Mouse (Mus musculus) midbrain, embryonic 12.5 days (tissue): ENCODE measurements at regions not wholly inside any gene's neighbourhood (a gene's known extent, or its start where the extent isn't known, plus 50 kb on each side); places are given as distances from the start of the nearest gene placed in this dataset.

Source experiments
- ATAC-seq: fragments of 200-750 bp; cut with Nextera tagmentation; 2 replicates; pipeline ENCODE4 v1.8.0; 2017; ENCODE audit warnings: low read depth, moderate TSS enrichment, moderate library complexity; ENCODE audit not compliant: low FRiP score
- H3K27ac ChIP-seq: fragments of 300-500 bp; sonication (generic); replicated peaks from 2 replicates; pipeline ENCODE4 v1.5.1; 2016; ENCODE audit warnings: mild to moderate bottlenecking
- H3K27me3 ChIP-seq: fragments of 300-500 bp; sonication (generic); 2 replicates; pipeline ENCODE4 v1.6.1; 2016; ENCODE audit warnings: mild to moderate bottlenecking
- H3K36me3 ChIP-seq: fragments of 300-500 bp; sonication (generic); 2 replicates; pipeline ENCODE4 v1.6.1; 2016
- H3K4me1 ChIP-seq: fragments of 300-500 bp; sonication (generic); 2 replicates; pipeline ENCODE4 v1.6.1; 2016
- H3K4me2 ChIP-seq: fragments of 300-500 bp; sonication (generic); replicated peaks from 2 replicates; pipeline ENCODE4 v1.6.1; 2016; ENCODE audit warnings: mild to moderate bottlenecking, moderate library complexity
- H3K4me3 ChIP-seq: fragments of 300-500 bp; sonication (generic); 2 replicates; pipeline ENCODE4 v1.5.1; 2016; ENCODE audit warnings: mild to moderate bottlenecking
- H3K9ac ChIP-seq: fragments of 300-500 bp; sonication (generic); replicated peaks from 2 replicates; pipeline ENCODE4 v1.6.1; 2016; ENCODE audit warnings: mild to moderate bottlenecking, moderate library complexity
- H3K9me3 ChIP-seq: fragments of 300-500 bp; sonication (generic); 2 replicates; pipeline ENCODE4 v1.6.1; 2016; ENCODE audit warnings: mild to moderate bottlenecking
- WGBS: fragments of 180-500 bp; shearing (Covaris S2); methylation state at CpG from one replicate; pipeline ENCODE4 v1.1.7; 2016; 5-methylcytosine and 5-hydroxymethylcytosine counted together

DNA sequence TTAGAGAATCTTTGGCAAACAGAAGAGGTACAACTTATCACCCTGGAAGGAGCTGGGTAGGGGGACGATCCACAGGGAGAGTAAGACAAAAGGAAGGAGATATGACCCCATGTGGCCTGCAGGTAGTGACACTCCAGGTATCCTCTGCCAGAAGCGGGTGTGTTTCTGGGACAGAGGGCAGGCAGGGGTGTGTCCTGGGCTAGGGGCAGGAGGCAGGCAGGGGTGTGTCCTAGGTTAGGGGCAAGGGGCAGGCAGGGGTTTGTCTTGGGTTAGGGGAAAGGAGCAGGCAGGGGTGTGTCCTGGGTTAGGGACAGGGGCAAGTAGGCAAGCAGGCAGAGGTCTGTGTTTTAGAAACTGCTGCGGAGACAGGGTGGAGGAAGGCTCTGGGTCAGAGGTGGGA lies 120.5 kb downstream of the Cyp26b1 start:
- Histone ChIP-seq H3K4me1 (0 out of 2 replicates have a peak, but pooled peaks cover 2% of the 10 kb centered on the region), H3K4me3 (no peak overlapping the region), H3K9ac (no peak overlapping the region), H3K27ac (no peak overlapping the region), H3K27me3 (no peaks in the 10 kb centered on the region), H3K4me2 (no peak overlapping the region), H3K36me3 (no peaks in the 10 kb centered on the region), H3K9me3 (no peaks in the 10 kb centered on the region)
- WGBS, result 76% methylated on average over 3 of the region's 3 CpGs
- ATAC-seq, result no peak

DNA sequence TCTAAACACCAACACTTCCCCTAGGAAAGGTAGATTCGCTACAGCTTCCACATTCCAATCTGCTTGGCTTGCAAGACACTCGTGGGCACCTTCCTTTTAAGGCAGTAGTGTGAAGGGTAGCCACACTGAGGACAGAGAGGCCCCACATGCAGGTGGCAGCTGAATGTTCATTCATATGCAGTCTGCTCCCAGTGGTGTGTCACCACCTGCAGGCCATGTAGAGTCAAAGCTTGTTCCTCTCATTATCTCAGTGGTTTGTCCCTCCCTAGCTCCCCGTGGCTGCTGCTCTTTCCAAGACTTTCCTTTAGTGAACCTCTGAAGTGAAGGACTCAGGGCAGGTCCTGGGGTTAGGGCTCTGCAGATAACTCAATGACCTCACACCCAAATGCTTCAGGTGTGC lies 121.4 kb downstream of the Cyp26b1 start:
- no peak for ATAC-seq
- WGBS, result 33% methylated on average over 3 of the region's 3 CpGs
- H3K9ac ChIP-seq, result no peak overlapping the region

DNA sequence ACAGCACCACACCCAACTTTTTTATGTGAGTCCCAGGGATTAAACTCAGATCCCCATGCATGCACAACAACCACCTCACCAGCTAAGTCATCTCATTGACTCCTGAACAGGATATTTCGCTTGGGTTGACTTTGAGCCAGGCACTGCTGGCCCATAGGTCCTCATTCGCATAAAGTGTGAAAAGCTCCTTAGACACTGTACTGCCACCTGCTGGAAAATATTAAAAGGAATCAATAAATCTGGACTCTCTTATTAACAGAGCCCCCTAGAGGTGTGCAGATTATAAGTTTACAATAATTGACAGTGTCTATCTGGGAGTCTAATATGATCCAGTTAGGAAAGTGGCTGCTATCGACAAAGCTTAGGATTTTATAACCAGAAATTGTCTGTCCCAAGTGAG lies 126.4 kb downstream of the Cyp26b1 start:
- H3K4me1 ChIP-seq, result no peaks in the 10 kb centered on the region
- no peak for ATAC-seq
- no peaks in the 10 kb centered on the region for H3K9me3 ChIP-seq
- H3K36me3 ChIP-seq, result no peaks in the 10 kb centered on the region
- H3K4me2 ChIP-seq, result no peak overlapping the region
- H3K9ac ChIP-seq, result no peak overlapping the region
- H3K27me3 ChIP-seq, result no peaks in the 10 kb centered on the region
- 86% methylated on average over 3 of the region's 3 CpGs for WGBS
- H3K27ac ChIP-seq, result no peak overlapping the region
- no peak overlapping the region for H3K4me3 ChIP-seq

More for the DNA sequence above, 121.4 kb downstream of the Cyp26b1 start:
- H3K4me1 ChIP-seq, result 0 out of 2 replicates have a peak, but pooled peaks cover 2% of the 10 kb centered on the region
- no peaks in the 10 kb centered on the region for H3K36me3 ChIP-seq
- H3K27me3 ChIP-seq, result no peaks in the 10 kb centered on the region
- H3K4me2 ChIP-seq, result no peak overlapping the region
- no peak overlapping the region for H3K4me3 ChIP-seq
- no peaks in the 10 kb centered on the region for H3K9me3 ChIP-seq
- H3K27ac ChIP-seq, result no peak overlapping the region

DNA sequence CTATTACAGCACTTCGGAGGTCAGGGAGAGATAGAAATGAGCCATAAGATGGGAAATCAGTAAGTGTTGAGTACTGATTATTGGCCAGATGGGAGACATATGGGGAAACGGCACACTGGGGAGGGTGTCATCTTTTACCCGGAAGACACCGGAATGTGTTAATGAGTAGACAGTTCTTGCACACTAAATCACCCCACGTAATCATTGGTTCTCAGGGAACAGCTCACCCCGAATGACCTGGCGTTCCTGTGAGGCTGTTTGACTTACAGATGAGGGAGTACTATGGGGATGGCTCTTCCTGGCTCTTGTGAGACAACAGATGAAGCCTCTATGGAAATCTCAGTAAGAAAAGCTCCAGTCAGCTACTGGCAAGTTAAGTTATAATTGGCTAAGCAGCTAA lies 127.5 kb downstream of the Cyp26b1 start:
- no peaks in the 10 kb centered on the region for H3K4me1 ChIP-seq

DNA sequence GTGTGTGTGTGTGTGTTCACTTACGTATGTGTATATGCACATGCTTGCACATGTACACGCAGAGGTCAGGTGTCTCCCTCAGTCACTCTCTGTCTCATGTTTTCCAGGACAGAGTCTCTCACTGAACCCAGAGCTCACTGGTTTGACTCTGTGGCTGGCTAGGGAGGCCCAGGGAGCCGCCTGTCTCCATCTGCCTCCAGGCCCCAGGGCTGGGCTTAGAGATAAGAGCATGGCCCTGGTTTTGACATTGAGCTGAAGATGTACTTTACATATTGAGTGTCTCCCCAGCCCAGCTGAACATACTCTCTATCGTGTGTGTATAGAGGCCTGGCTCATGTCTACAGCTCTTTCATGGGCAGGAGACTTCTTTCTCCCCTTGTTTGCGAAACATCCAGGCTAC lies 128.1 kb downstream of the Cyp26b1 start:
- no peak overlapping the region for H3K9ac ChIP-seq
- ATAC-seq, result no peak
- no peak overlapping the region for H3K27ac ChIP-seq
- no peaks in the 10 kb centered on the region for H3K27me3 ChIP-seq
- H3K4me1 ChIP-seq, result no peaks in the 10 kb centered on the region
- H3K4me2 ChIP-seq, result no peak overlapping the region
- no peaks in the 10 kb centered on the region for H3K9me3 ChIP-seq
- H3K4me3 ChIP-seq, result no peak overlapping the region
- WGBS, result 92% methylated on average over 5 of the region's 5 CpGs
- no peaks in the 10 kb centered on the region for H3K36me3 ChIP-seq

More for the DNA sequence above, 127.5 kb downstream of the Cyp26b1 start:
- WGBS, result 85% methylated on average over 7 of the region's 7 CpGs
- no peak overlapping the region for H3K4me3 ChIP-seq
- H3K4me2 ChIP-seq, result no peak overlapping the region
- ATAC-seq, result no peak
- no peak overlapping the region for H3K27ac ChIP-seq
- H3K36me3 ChIP-seq, result no peaks in the 10 kb centered on the region
- H3K9ac ChIP-seq, result no peak overlapping the region
- H3K27me3 ChIP-seq, result no peaks in the 10 kb centered on the region
- H3K9me3 ChIP-seq, result no peaks in the 10 kb centered on the region

DNA sequence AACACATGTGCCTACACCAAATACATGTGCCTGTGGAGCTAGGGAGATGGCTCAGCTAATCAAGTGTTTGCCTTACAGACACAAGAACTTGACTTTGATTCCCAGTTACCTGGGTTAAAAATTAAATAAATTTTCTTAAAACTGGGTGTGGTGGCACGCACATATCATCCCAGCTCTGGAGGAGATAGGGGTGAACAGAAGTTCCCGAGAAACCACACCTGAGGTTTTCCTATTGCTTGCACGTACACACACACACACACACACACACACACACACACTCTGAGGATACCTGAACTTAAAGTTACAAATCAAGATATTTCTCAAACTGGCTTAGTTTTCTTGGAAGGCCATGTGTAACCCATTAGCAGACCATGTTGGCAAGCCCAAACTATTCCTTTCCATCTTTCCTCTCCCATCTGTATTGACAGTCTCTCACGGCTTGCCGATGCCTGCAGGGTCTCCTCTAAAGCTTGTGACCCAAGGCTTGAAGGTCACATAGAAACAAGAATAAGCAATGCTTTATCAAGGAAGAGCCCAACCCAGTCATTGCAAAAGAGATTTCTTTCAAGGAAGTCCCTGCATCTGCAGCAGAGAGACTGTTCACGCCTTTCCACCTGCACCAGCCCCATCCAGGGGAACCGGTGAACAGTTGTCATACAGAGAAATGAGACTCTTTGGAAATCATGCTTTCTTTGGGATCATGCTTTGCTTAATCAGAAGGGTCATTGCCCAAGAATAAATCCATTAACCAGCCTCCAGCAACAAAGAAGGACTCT lies 129.9 kb downstream of the Cyp26b1 start:
- H3K36me3 ChIP-seq, result no peaks in the 10 kb centered on the region
- no peaks in the 10 kb centered on the region for H3K27me3 ChIP-seq
- no peak overlapping the region for H3K9ac ChIP-seq
- no peaks in the 10 kb centered on the region for H3K9me3 ChIP-seq
- no peak overlapping the region for H3K4me3 ChIP-seq
- H3K4me1 ChIP-seq, result no peaks in the 10 kb centered on the region
- whole genome bisulfite sequencing, result 90% methylated on average over 7 of the region's 7 CpGs
- ATAC-seq, result no peak
- no peak overlapping the region for H3K4me2 ChIP-seq
- no peak overlapping the region for H3K27ac ChIP-seq

DNA sequence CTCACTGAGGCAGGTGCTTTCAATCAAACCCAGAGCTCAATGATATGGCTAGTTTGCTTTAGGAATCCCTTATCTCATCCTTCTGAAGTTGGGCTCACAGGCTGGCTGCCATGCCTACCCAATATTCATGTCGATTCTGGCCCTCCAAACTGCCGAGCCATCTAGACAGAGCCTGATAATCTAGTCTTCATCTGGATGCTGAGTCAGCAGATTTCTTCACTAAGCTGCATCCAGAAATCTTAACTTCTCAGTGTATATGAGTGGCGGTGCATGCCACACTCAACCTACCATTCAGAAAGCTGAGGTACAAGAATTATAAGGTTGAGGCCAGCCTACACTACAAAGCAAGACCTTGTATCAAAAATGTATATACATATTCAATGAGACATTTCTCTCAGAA lies 136.9 kb downstream of the Cyp26b1 start:
- Histone ChIP-seq H3K4me1 (no peaks in the 10 kb centered on the region), H3K27ac (no peak overlapping the region), H3K4me2 (no peak overlapping the region), H3K27me3 (no peaks in the 10 kb centered on the region), H3K9ac (no peak overlapping the region), H3K36me3 (no peaks in the 10 kb centered on the region), H3K9me3 (no peaks in the 10 kb centered on the region), H3K4me3 (no peak overlapping the region)
- no peak for ATAC-seq
- 91% methylated on average over 3 of the region's 3 CpGs for WGBS

DNA sequence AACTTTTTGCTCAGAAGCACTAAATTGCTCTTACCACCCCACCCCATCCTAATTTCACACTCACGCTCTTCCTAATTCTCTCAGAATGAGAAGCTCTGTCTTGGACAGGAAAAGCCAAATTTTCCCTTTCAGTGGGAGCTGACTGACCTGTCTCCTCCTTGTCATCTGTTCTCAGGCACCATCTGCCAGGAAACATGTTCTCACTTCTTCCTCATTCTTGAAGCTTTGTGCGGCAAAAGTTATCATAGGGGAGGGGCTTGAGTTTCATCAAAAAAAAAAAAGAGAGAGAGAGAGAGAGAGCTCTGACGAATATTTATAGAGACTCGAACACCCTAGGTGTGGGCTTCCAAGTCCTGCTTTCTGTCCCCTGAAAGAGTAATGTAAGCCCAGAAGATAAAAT lies 148.6 kb downstream of the Cyp26b1 start:
- Histone ChIP-seq H3K27me3 (no peaks in the 10 kb centered on the region), H3K4me1 (no peaks in the 10 kb centered on the region), H3K9me3 (0 out of 2 replicates have a peak, but pooled peaks cover 3% of the 10 kb centered on the region), H3K4me2 (no peak overlapping the region), H3K36me3 (no peaks in the 10 kb centered on the region), H3K9ac (no peak overlapping the region), H3K4me3 (no peak overlapping the region), H3K27ac (no peak overlapping the region)
- no peak for ATAC-seq
- WGBS, result 74% methylated on average over 4 of the region's 4 CpGs

- no peak for ATAC-seq
- H3K4me3 ChIP-seq, result no peak overlapping the region
- no peak overlapping the region for H3K4me2 ChIP-seq
- H3K27me3 ChIP-seq, result no peaks in the 10 kb centered on the region
- 96% methylated on average over 1 of the region's 1 CpGs for WGBS
- H3K9me3 ChIP-seq, result 0 out of 2 replicates have a peak, but pooled peaks cover 3% of the 10 kb centered on the region
- H3K9ac ChIP-seq, result no peak overlapping the region
- no peaks in the 10 kb centered on the region for H3K4me1 ChIP-seq
- H3K36me3 ChIP-seq, result no peaks in the 10 kb centered on the region
- no peak overlapping the region for H3K27ac ChIP-seq
These were observed 151.0 kb downstream of the Cyp26b1 start for GRCm38 (mm10) chr6:84442667-84443066.

GRCm38 (mm10) chr6:84441721-84442480 lies 151.8 kb downstream of the Cyp26b1 start:
- Histone ChIP-seq H3K27me3 (no peaks in the 10 kb centered on the region), H3K9ac (no peak overlapping the region), H3K27ac (no peak overlapping the region), H3K9me3 (0 out of 2 replicates have a peak, but pooled peaks cover 3% of the 10 kb centered on the region), H3K36me3 (no peaks in the 10 kb centered on the region), H3K4me2 (no peak overlapping the region), H3K4me3 (no peak overlapping the region), H3K4me1 (no peaks in the 10 kb centered on the region)
- WGBS, result 69% methylated on average over 5 of the region's 5 CpGs
- ATAC-seq, result no peak

GRCm38 (mm10) chr6:84436716-84437115 lies 157.0 kb downstream of the Cyp26b1 start:
- Histone ChIP-seq H3K4me3 (no peak overlapping the region), H3K4me2 (no peak overlapping the region), H3K9me3 (0 out of 2 replicates have a peak, but pooled peaks cover 3% of the 10 kb centered on the region), H3K27me3 (no peaks in the 10 kb centered on the region), H3K36me3 (no peaks in the 10 kb centered on the region), H3K27ac (no peak overlapping the region), H3K4me1 (no peaks in the 10 kb centered on the region), H3K9ac (no peak overlapping the region)
- ATAC-seq, result no peak
- 91% methylated on average over 1 of the region's 1 CpGs for WGBS

GRCm38 (mm10) chr6:84434532-84434931 lies 159.2 kb downstream of the Cyp26b1 start:
- Histone ChIP-seq H3K36me3 (no peaks in the 10 kb centered on the region), H3K9ac (no peak overlapping the region), H3K4me2 (no peak overlapping the region), H3K27ac (no peak overlapping the region), H3K27me3 (no peaks in the 10 kb centered on the region), H3K4me3 (no peak overlapping the region), H3K9me3 (no peaks in the 10 kb centered on the region), H3K4me1 (no peaks in the 10 kb centered on the region)
- WGBS, result 84% methylated on average over 6 of the region's 6 CpGs
- ATAC-seq, result no peak
